Mouse (Mus musculus) brown adipose tissue, adult 24 weeks (tissue): ENCODE results near the gene Rbpjl. TPM values are rescaled to one million over a fixed set of nuclear protein-coding genes. Genes with fewer than 3 reads are reported as not detected.

Experiments used
- H3K27ac ChIP-seq: fragments of 200-500 bp; replicated peaks from 2 replicates; pipeline ENCODE4 v1.5.1; 2012; ENCODE audit warnings: low read depth, mild to moderate bottlenecking, low read length
- H3K4me1 ChIP-seq: fragments of 200-500 bp; 2 replicates; pipeline ENCODE4 v1.6.1; 2012; ENCODE audit warnings: low read length, mixed read lengths; ENCODE audit not compliant: control insufficient read depth, insufficient read depth, insufficient read length
- H3K4me3 ChIP-seq: fragments of 200-500 bp; 2 replicates; pipeline ENCODE4 v1.5.1; 2012; ENCODE audit warnings: low read depth, mild to moderate bottlenecking, low read length, moderate library complexity; ENCODE audit not compliant: insufficient read depth
- polyA plus RNA-seq: library from polyadenylated mRNA; stranded (reverse); fragments of >200 nt; gene quantifications from 2 replicates; pipeline ENCODE4 v1.2.4, GENCODE M21; 2012; ENCODE audit not compliant: missing spikeins, insufficient read depth, insufficient read length

Gene Rbpjl
- polyA plus RNA-seq, 1 experiment, result not detected

DNA sequence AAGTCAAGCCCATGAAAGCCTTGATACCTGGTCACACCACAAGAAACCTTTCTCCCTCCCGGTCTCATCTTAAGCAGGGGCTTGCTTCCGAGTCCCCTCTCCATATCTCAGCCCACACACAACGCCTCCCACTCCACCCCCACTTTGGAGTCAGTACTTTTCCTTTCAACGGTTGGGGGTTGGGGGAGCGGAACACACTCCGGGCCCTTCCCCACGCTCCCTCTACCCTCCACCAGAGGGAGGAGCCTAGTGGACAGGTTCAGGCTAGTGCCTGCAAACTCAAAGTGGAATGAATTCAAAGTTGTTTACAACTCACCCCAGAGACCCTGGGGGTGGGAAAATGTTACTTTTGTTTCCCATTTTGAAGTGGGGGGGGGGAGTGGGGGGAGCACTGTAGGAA is 27.8 kb downstream of the Rbpjl start:
- peaks cover 20% of the 10 kb centered on the region for H3K4me1 ChIP-seq
- no peak overlapping the region for H3K4me3 ChIP-seq
- no peak overlapping the region for H3K27ac ChIP-seq

DNA sequence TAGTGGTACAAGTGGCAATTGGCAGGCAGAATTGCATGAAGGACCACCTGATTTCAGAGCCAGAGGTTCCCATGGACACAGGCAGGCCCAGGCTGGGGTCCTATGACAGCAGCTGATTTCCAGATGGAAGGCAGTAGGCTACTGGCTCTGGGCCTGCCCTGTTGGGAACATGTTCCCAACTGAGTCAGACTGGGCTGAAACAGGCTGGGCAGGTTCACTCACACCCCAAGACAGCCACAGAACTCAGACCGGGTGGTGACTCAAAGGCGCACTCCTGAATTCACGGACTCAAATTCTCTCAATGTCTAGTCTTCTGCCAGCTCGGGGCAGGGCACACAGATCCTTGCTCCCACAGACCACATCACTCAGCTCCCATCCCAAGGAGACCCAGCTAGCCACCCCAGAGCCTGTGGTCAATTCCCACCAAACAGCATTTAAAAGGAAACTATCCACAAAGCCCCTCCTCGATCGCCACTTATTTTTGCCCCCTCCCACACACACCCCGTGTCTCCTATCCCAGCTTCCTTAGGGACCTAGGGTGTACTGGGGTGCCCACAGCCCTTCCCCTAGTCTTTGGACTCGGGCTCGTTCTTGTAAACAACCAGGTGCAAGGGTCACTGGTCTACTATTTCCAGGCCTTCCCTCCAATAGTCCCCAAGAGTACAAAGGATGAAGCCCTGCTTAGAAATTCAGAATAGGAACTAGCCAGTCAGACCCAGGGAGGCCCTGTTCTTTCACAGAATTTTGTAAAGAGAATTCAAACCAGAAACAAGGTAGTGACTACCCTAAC is 28.9 kb downstream of the Rbpjl start:
- peak overlapping the region; percentile 76 for H3K27ac ChIP-seq
- peaks cover 27% of the 10 kb centered on the region for H3K4me1 ChIP-seq
- H3K4me3 ChIP-seq, result no peak overlapping the region

DNA sequence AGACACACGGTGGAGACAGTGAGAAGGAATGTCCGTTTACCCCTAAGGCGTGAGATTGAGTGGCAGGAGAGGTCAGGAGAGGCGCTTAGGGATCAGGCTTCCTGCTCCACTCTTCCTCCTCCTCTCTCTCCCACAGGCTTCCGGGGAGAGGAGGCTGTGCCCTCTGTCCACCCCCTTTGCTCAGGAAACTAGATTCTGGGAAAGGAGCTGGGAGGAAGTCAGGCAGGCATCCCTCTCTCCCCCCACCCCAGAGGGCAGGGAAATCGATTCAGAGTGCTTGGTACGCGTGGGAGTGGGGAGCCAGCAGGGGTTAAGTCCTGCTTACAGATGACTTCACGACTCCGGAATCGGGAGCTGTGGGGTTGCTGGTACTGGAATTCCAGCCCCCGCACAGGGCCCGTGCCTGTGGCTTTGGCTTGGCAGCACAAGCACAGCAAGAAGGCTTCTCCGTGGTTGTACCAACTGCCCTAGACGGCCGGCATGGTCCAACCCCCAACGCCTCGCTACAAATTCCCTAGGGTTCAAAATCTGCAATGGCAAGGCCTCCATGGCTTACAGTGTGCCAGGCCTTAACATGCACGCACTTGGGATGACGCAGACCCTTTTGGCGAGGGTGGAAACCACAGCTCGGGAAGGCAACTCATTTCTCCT is 29.7 kb downstream of the Rbpjl start:
- Histone ChIP-seq H3K27ac (peak overlapping the region; percentile 84), H3K4me1 (peaks cover 27% of the 10 kb centered on the region), H3K4me3 (no peak overlapping the region)

DNA sequence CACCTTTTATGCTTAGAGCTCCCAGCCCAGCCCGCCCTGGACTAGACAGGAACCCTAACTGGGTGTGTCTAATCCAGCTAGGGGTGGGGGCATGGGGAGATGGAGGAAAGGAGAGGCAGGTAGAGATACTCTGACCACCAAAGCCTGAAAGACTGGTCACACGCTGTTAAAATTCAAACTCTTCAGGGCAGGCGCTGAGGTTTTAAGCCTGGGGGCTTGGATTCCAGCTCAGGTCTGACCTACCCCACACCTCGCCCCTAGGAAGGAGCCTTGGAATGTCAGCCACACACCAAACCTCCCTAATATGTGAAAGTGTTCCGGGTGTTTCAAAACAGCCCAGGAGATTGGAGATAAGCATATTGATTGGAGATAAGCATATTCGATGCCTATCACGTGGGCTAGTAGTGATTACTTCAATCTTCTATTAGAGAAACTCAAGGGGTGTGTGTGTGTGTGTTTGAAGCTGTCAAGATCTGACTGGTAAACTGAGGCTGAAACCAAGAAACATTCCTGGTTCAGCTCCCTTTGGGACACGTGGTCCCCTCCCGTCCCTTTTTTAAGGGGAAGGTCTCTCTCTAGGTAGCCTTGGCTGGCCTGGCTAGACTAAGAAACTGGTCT is 30.4 kb downstream of the Rbpjl start:
- H3K4me3 ChIP-seq, result no peak overlapping the region
- peak overlapping the region; percentile 84 for H3K27ac ChIP-seq
- peaks cover 28% of the 10 kb centered on the region for H3K4me1 ChIP-seq

DNA sequence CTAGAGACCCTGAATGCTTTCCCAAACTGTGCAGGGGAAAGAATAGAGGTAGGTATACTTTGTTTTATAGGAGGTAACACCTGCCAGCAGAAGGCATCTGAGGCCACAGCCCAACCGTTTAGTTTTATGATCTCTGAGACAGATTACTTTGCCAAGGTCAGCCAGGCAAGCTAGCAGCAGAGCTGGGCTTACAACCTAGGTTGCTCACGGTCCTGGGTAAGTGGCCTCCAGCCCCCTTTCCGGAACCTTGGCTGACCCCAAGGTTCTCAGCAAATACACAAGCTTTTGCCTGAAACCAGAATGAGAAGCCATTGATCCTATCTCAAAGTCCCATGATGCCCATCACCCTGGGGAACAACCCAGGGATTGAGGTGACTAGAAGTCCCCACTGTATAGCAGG is 31.7 kb downstream of the Rbpjl start:
- Histone ChIP-seq H3K27ac (peak overlapping the region; percentile 45), H3K4me3 (no peak overlapping the region), H3K4me1 (peaks cover 38% of the 10 kb centered on the region)

DNA sequence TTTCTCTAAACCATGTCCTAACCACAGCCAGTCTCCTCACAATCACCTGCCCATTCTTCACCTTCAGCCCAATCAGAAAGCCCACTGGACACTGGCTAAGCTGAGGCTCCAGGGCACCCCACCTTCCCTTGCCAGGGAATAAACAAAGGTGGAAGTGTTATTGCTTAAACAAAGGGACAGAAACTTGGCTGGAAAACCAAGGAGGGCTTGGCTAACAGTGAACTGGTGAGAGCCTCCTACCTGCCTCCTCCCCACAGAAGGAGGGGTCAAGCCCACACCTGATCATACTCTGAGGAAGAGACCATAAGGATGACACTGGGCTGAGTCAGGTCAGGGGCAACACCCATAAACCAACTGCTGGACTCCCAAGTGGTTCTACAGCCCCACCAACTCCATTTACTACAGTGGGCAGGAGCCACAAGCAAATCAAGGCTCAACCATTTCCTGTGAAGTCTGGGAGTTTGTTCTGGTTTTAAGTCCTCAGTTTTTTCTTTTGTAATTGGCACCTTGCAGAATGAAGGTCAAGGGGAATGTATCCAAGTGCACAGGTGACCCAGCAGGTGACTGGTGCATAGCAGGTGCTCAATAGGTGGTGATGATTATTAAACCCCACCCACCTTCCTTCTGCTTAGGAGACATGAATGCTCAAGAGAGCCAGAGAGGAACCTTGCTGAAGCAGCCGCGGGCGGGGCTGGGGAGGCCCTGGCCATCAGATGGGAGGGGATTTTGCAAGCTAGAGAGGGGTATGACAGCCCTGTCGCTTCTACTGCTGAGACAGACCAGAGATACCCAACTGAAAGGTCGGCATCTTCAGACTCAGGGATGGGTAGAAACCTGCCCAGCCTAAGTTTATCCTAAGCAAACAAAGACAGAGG is 32.5 kb downstream of the Rbpjl start:
- peaks cover 43% of the 10 kb centered on the region for H3K4me1 ChIP-seq
- peak overlapping the region; percentile 89 for H3K27ac ChIP-seq
- no peak overlapping the region for H3K4me3 ChIP-seq

DNA sequence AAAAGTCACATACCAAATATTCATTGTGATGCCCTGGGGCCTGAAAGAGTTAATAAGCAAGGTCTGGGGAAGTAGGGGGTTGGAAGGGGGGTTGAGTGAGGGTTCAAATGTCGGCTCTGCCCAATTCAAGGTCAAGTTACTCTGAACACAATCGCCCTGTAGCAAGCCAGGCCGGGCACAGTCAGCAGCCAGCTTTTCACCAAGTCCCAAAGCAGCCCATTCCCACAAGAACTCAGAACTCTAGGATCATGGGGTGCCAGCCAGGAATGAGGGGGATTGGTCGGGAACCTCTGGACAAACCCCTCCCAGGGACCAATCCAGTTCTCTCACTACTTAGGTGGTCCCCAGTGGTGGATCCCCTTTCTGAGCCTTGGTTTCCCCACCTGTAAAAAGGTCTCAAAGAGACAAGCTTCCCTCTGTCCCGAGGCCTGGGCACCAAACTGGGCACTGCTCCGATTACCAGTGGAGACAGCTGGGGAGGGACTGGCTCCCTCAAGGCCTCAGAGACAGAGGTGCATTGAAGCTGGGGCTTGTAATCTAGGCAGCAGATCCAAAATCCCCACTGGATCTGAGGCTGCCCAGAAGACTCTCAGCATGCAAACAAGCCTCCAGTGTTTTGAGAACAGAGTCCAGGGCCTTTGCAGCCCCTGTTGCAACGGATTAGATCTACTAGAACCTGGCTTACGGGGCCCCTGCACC is 33.4 kb downstream of the Rbpjl start:
- H3K4me3 ChIP-seq, result no peak overlapping the region
- H3K4me1 ChIP-seq, result peaks cover 46% of the 10 kb centered on the region
- peak overlapping the region; percentile 89 for H3K27ac ChIP-seq

DNA sequence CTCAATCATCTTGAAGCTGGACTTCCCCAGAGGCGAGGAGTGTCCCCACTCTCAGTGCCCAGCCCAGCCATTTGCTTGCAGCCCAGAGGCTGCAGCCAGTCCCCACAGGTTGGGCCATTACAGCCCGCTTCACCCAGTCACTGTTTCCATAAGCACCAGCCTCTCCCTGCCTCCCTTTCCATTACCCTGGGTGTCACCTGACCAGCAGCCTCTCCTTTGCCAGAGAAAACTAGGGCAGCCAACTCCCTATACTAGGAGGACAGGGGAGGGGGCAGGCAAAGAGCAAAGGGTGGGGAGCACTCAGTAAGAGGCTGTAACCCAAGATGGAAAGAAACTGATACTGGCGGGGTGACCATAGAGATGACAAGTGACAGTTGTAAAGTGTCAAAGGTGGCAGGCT is 34.0 kb downstream of the Rbpjl start:
- H3K27ac ChIP-seq, result peak overlapping the region; percentile 89
- no peak overlapping the region for H3K4me3 ChIP-seq
- peaks cover 49% of the 10 kb centered on the region for H3K4me1 ChIP-seq

DNA sequence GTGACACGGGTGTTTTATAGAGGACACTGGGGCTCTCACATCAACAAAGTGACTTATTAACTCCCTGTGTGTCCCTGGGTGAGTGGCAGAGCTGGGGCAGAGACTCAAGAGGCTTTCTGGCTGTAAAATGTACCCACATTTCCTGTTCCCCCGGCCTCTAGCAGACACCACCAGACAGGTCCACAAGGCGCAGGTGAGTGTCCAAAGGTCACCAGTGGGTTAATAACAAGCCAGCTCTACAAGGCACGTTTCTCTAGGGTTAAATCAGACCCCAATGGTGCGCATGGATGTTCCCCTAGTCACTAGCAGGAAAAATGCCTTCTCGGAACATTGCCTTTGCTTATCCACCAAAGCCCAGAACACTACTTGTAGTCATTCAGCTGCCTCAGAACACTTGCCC is 34.8 kb downstream of the Rbpjl start:
- H3K27ac ChIP-seq, result peak overlapping the region; percentile 64; the same call in 1 of the 2 replicates
- H3K4me1 ChIP-seq, result peaks cover 47% of the 10 kb centered on the region
- H3K4me3 ChIP-seq, result no peak overlapping the region

DNA sequence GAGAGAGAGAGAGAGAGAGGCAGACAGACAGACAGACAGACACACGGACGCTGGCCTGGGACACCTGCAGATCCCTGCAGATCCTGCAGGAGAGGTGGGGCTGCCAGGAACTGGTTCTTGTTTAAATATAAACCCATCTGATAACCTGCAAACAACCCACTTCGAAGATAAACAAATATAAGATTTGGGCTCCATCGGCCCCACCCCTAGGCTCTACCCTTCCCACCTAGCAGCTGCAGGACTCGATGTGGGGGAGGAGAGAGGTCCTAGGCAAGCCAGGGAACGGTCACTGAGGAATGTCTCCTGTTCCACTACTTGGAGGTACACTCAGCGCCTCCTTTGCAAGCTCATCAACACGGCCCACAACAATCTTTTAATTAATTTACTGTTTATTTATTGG is 35.3 kb downstream of the Rbpjl start:
- no peak overlapping the region for H3K4me3 ChIP-seq
- H3K4me1 ChIP-seq, result peaks cover 47% of the 10 kb centered on the region
- H3K27ac ChIP-seq, result peak overlapping the region; percentile 64; the same call in 1 of the 2 replicates

DNA sequence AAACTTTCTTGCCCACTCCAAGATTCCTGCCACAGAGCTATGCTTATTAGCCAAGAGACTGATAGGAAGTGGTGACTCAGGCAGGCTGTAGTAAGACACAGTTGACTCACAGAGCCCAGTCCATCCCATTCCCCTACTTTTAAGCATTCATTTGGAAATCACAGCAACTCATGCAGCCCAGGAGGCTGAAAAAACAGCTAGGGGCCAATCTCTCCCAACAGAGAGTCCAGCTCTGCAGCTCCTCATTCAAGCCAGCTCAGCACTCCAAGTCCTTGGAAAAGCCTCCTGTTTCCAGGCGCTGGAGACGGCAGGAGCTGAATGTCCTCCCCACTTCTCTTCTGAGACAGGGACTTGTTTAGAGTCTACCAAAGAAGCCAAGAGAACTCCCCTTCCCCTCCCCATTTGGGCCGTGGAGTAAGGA is 36.1 kb downstream of the Rbpjl start:
- Histone ChIP-seq H3K27ac (peak overlapping the region; percentile 15), H3K4me3 (no peak overlapping the region), H3K4me1 (peaks cover 41% of the 10 kb centered on the region)

DNA sequence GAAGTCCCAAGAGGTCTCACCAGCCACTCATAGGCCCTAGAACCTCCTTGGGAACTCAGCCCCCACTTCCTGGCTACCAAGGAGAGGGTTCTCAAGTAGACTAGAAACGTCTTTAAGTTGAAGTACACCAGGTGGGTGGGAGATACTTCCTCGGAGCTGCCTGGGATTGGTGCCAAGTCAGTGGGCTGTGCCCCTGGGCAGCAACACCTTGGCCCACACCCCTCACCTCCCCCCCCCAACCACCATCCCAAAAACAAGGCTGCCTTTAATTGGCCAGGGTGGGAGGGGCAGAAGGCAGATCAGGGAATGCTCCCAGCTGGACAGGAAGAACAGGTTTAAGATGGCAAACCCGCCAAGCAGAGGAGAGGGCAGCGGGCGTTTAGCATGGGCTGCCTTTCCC is 37.4 kb downstream of the Rbpjl start:
- Histone ChIP-seq H3K27ac (peak overlapping the region; percentile 95), H3K4me1 (peaks cover 34% of the 10 kb centered on the region), H3K4me3 (no peak overlapping the region)

DNA sequence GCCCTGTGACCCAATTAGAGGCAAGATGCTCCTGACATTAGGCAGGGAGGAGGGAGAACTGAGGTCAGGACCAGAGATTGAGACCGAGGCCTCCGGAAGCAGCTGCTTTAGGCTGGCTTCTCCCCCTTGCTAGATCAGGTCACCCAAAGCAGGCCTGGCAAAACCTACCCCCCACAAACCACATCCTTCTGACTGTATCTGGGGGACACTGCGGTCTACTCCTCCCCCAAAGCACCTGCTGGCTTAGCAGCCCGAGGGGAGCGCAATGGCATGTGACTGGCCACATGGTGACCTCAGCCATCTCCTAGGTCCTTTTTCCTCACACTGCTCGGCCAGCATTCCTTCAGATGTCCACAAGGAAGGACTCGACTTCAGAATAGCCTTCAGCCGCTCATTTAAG is 38.2 kb downstream of the Rbpjl start:
- Histone ChIP-seq H3K4me1 (peaks cover 28% of the 10 kb centered on the region), H3K4me3 (peak overlapping the region; percentile 89), H3K27ac (peak overlapping the region; percentile 95)

DNA sequence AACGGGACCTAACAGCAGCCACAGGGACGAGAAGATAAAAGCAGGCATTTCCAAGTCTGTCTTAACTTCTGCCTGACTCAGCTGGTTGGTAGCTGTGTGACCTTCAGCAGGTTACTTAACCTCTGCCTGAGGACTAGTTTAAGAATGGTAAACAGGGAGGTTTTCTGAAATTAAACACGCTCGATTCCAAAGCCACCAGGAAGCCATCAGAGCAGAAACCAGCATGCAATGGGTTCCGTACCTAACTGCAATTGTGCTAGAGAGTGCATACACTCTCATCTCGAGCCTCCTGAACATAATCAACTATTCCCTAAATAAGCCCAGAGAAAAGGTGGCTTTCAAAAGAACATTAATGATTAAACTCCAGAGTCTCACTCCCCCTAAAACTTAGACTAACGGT is 38.8 kb downstream of the Rbpjl start:
- Histone ChIP-seq H3K4me1 (peaks cover 24% of the 10 kb centered on the region), H3K4me3 (peak overlapping the region; percentile 89), H3K27ac (peak overlapping the region; percentile 95)
